Mouse (Mus musculus) large intestine, adult 2 months (tissue): ENCODE results near the gene Nedd9. TPM values are rescaled to one million over a fixed set of nuclear protein-coding genes. Genes with fewer than 3 reads are reported as not detected.
A peak's percentile ranks its signal among the peaks of the same experiment; 100 is the strongest.

Source experiments
- DNase-seq: peaks from one replicate; pipeline ENCODE4 v3.0.0-alpha.2; 2012; ENCODE audit warnings: low read depth, low spot score
- WGBS: fragments of 180-500 bp; shearing (Covaris S2); methylation state at CpG from one replicate; pipeline ENCODE4 v1.1.7; 2018; 5-methylcytosine and 5-hydroxymethylcytosine counted together
- polyA plus RNA-seq: library from polyadenylated mRNA; depleted of rRNA; stranded (reverse); fragments of >200 nt; gene quantifications from 2 replicates; pipeline ENCODE4 v1.2.3, GENCODE M21; 2012

Nedd9 gene
- polyA plus RNA-seq, 1 experiment, result 13.7 TPM

DNA sequence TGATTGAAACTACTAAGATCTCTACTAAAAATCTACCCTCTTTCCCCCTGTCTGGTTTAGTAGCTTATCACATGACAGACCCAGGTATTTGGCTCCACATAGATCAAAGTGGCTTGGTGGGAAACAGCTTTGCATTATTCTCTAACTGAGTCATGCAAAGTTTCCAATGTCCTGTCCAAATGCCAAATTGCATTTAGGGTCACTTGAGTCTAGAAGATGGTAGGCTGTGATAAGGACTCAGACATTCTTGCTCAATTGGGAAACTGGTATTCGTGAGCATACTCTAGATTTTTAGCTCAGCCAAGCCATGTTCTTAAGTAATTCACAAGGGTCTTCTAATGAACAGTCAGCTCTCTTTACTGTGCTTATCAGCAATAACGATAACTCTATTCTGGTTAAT lies 7.5 kb upstream of the Nedd9 start:
- WGBS, result 86% methylated on average over 2 of the region's 2 CpGs
- DNase-seq, result no peak

DNA sequence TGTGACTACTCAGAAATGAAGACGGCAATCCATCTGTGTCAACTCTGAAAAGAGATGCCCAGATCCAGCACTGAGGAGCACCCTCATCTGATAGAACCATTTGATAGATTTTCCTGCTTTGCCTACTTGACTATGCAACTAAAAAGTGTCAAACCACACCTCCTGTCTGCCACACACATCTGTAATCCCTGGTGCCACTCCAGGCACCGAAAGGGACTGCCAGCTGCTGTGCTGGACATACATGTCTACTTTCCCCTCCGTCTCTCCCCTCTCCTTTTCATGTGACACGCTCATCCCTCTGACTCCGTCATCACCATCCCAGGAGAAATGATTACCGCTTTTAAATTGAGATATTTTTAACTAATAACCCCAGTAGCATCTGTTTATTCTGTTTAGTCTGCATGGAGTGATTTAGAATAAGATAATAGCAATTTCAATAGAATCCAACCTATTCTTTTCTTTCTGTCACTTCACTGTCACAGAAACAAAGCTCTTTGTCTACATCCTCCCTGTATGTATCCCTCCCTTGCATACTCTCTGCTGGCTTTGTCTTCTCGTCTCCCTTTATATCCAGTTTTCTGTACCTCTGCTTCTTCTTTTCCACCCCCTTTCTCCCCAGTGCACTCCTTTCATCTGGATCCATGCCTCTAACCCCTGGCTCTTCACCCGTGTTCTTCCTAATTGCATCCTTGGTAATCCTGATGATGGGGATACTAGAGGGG lies 5.0 kb upstream of the Nedd9 start:
- WGBS, result 88% methylated on average over 8 of the region's 8 CpGs

DNA sequence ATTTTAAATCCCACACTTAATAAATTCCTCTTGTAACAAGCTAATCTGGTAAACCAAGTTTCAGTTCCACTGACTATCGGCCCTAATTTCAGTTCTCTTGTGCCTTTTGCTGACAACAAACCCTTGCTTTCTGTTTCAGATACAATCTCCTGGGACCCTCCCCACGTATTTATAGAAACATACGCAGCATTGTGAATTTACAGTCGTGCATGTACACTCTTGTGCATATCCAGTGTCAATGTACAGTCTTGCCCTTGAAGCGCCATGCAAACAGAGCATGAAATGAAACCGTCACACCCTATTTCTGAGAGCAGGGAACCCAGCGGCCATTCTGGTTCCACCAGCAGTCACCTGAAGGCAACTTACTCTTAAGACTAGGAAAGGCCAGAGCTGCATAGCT lies 4.4 kb upstream of the Nedd9 start:
- 63% methylated on average over 7 of the region's 7 CpGs for WGBS
- DNase-seq, result no peak

More for the DNA sequence above, 5.0 kb upstream of the Nedd9 start:
- DNase-seq, result no peak

DNA sequence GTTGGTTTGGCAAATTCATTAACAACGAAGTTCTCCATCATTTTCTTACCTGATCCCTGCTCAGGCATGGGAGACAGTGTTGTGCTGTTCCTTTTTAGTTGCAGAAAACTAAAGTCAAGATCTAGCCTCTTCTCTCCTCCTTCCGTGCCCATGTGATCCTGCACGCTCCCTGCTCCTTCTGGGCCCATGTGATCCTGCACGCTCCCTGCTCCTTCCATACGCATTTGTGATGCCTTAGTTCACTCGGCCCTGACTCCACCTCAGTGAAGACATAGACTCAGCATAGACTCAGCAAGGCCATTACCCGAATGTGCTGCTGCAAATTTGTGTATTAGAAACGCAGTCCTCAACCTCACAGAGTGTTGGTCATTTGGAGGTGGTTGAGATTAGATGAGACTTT lies 3.1 kb upstream of the Nedd9 start:
- 84% methylated on average over 8 of the region's 8 CpGs for WGBS

DNA sequence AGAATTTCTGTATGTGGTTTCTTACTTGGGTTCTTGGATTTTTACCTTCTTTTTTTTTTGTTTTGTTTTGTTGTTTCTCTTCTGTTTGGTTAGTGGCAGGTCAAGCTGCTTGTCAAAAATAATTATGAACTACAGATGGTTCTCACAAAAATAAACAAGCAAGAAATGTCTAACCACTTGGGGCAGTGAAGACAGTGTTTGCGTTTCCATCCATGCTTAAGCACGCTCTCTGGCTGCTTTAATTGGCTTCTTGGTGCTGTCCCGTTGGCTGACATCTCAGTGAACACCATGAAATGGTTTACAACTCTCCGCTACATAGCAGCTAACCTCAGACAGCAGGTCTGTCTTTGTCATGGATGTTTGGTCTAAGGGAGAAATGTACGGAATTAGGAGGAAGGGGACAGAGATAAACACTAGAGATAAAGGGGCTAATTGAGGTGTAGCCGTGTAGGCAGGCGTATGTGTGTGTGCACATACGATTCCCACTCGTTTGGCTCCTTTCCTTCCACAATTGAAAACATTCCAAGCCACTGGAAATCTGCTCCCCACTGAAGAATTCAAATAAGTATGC lies 2.6 kb upstream of the Nedd9 start:
- WGBS, result 68% methylated on average over 9 of the region's 9 CpGs
- DNase-seq, result no peak

More for the DNA sequence above, 3.1 kb upstream of the Nedd9 start:
- DNase-seq, result no peak

DNA sequence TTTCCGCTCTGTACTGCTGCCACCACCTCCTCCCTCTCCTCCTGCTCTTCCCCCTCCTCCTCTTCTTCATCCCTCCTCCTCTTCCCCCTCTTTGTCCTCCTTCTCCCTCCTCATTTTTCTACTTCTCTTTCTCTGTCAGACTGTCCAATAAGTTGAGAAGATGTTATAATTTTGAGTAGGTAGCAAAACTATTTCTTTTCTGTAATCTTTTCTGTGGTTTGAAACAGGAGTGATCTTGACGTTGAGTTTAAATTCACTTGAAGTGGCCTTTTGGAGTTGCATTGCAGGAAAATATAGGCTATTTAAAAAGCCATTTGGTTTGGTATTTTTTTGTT lies 214 bp upstream of the Nedd9 start:
- no peak for DNase-seq
- WGBS, result 76% methylated on average over 2 of the region's 2 CpGs

DNA sequence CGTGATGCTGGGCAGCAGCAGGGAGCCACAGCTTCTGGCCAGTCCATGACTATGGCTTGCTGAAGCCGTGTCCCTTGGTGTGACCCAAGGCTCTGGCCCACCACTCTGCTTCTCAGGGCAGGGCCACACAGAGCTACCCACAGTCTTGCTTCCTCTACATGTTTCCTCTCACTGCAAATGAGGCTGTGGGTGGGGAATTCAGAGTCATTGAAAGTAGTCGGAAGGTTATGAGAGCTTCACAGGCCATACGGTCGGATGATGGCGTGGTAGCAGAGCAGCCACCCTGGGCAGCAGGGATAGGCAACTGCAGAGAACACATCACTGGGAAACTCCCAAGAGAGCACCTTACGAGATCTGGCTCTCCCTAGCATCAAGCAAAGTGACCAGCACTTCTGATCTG lies 3.2 kb downstream of the Nedd9 start:
- 87% methylated on average over 7 of the region's 7 CpGs for WGBS
- no peak for DNase-seq

DNA sequence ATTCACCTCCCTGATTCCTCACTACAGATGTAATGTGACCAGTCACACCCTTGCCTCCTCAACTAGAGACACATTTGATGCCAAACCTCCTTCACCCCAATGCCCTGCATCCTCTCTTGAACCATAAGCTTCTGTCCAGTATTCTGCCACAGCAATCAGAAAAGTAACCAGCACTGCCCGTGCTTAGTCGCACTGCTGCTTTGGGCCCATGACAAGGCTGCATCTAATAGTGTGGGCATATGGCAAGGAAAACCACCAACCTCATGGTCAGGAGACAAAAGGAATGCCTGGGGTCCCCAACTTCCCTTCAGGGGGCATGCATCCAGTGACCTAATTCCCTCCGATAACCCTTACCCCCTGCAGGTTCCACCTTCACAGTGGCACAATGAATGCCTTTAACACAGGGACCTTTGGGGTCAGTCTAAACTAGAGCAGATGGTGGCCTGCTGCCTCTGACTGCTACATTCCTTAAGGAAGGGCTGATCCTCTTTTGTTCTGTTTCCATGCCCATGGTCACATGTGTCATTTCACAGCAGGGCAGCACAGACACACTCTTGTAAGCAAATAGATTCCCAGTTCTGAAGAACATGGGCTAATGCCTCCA lies 4.7 kb downstream of the Nedd9 start:
- no peak for DNase-seq
- 93% methylated on average over 3 of the region's 3 CpGs for WGBS

DNA sequence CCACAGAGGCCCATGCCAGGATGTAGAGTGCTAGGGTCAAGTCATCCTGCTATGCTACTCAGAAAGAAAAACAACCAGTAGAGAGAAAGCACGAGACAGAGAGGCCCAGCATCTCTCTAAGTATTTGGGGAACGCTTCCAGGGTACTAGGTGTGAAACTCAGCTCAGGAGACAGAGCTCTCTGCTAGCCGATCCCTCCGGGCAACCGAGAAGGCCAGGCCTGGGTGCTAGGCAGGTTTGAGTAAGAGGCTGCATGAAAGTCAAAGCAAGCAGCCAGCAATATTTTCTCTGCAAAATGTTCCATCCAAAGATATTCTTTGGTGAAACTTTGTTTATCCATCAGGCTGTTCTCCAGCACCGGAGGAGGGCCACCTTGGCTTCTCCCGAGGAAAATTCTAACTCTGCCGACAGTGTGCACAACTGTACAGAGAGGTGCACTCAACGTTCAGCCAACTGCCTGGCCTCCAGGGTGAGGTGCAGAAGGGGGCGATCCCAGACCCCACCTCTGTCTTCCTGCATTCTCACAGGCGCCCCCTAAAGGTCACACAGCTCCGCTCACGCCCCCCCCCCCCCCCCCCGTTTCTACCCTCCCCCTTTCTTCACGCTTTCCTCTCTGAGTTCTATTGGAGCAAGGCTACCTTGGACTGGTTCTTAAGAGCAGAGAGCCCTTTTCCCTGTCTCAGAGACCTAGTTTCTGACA lies 7.3 kb downstream of the Nedd9 start:
- 74% methylated on average over 13 of the region's 15 CpGs for WGBS
- DNase-seq, result no peak

DNA sequence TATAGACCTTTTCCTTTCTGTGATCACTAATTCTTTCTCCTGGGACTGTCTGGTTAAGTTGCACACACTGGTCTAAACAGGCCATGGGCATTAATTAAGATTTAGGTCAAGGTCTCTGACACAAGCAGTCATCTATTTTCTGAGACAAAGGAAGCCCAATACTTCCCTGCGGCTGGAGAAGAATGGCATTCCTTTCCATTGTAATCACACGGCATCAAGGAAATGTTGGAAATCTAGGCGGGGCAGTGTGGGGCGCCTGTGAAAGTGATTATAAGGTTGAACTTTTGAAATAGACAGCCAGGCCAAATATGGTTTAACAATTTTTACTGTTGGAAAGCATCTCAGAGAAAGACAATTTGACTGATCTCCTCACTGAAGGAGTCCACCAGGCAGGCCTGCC lies 10.9 kb downstream of the Nedd9 start:
- 30% methylated on average over 4 of the region's 4 CpGs for WGBS
- DNase-seq, result no peak

DNA sequence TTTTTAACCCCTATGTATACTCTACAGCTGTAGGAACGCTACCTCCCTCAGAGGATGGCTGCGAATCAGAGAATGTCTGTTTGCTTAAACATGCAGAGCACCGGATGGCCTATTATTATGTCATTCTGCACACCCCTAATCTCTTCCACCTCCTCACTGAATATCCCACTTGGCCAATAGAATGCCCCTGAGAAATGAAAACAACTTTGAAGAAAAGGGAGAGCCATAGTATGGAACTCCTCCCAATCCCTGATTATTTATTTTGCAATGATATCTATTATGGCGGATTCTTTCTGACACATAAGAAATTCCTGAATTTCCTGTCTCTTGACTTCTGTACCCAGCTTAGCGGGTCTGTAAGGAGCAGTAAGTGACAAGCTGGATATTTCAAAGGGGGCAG lies 12.8 kb downstream of the Nedd9 start:
- no peak for DNase-seq

DNA sequence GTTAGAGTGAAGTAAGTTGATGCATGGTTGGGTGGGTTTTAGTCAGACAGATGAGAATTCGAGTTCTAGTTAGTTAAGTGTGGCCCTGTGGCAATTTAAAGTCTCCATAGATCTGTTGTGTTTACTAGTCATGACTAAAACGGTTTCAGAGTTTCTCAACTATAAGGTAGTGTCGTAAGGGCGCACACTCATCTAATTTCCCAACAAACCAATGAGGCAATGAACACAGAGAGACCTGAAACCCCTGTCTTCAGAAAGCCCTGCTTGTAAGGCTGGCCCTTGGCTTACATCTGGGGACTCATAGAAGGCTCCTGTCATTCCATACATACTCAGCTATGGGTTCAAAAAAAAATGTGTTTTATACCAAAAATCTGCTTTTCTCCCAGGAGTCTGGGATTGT lies 13.7 kb downstream of the Nedd9 start:
- no peak for DNase-seq
- WGBS, result 82% methylated on average over 4 of the region's 4 CpGs

More for the DNA sequence above, 12.8 kb downstream of the Nedd9 start:
- 89% methylated on average over 5 of the region's 5 CpGs for WGBS

DNA sequence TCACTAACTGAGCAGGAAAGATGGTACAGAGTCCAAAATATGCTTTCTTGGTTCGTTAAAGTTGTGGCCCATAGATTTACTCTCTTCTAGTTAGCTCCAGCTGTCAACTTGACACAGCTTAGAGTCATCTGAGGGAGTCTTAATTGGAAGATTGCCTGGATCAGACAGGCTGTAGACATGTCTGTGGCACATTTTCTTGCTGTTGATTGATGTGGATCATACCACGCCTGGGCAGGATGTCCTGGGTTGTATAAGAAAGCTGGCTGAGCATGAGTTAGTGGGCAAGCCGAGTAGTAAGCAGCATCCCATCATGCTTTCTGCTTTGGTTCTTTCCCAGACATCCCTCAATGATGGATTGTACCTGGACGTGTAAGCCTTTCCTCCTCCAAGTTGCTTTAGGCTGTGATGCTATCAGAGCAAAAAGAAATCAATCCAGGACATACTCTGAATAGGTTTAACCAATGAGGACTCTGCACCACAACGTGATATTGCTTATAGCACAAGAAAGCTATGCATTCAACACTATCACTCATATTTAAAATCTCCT lies 14.2 kb downstream of the Nedd9 start:
- DNase-seq, result no peak
- 79% methylated on average over 5 of the region's 5 CpGs for WGBS

DNA sequence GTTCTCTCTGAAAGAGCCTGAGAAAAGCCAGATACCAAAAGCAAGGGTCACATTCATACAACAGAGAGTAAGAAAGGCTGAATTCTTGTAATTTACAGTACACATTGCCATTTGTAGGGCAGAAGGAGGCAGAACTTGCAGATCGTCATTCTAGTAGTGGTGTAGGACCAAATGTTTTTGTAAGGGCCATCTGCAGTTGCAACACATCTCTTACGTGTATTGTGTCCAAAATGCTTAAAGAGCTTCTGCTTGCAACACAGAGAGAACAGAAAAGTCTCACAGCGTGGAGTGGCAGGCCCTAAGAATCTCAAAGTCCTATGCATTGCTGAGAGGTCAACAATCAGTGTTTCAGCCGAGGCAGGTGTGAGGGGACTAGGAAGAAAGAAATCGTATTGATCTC lies 18.9 kb downstream of the Nedd9 start:
- WGBS, result 84% methylated on average over 5 of the region's 5 CpGs
- no peak for DNase-seq

DNA sequence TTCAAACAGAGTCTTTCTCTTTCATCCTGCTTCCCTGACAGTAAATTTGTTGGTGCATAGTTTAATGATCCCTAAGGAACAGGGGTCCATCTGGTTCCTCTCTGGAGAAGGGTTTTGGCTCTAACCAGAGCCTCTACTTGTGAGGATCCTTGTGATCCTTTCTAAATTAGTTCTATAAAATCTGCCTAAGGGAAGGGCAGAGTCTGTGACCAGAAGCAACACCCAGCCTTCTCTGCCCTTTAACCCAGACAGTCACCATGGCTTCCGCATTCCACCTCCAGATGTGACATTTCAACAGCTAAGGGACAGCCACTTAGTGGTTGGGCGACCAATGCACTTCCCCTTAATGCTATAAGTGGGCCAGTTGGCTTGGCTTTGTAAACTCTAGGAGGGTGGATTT lies 20.1 kb downstream of the Nedd9 start:
- DNase-seq, result peak; percentile 46
- 39% methylated on average over 2 of the region's 2 CpGs for WGBS

DNA sequence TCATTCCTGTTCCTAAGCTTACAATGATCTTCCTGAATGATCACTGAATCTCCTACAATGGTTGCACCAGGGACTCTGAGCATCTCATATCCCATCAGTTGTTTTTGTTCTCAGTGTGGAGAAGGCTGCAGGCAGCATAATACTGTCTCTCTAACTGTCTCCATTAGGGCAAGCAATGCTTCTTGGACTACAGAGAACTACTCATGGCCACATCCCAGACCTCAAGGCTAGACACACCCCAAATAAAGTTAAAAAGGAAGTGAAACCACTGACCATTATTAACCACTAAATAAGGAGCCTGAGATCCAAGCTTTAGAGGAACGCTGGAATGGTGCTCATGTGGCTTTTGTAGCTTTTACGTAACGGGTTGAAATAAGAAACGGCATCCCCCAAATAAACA lies 20.5 kb downstream of the Nedd9 start:
- 64% methylated on average over 4 of the region's 4 CpGs for WGBS
- DNase-seq, result no peak

DNA sequence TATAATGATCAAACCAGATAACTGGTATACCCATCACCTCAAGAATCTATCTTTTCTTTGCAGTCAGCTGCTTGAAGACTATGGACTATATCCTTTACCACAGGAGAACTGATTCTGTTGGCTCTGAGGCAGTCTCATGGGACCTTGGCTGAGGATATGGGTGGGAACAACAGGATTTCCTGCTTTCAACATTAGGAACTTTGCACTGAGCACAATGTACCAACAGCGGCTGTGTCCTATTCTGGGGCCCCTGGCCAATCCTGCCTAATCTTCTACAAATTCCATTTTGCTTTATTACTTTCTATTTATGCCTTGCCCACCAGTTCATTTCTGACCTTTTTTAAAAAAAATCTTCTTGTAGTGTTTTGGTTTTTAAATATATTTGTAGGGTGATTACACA lies 21.0 kb downstream of the Nedd9 start:
- no peak for DNase-seq
- 47% methylated on average over 1 of the region's 1 CpGs for WGBS

DNA sequence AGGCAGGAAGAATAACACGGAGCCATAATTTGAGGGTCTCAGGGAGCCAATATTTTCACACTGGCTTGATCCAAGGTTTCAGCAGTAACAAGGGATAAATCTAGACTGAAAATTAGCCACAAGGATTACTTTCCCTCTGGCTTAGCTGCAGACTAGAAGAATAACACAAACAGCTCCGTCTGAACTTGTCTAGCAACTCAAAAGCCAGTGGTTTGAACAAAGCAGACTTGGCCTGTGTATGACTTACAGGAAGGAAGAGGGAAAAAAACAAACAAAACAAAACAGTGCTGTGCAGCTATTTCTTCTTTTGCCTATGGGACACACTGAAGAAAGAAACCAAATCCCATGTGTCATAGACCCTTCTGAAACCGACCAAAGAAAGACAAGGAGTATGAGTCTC lies 25.7 kb downstream of the Nedd9 start:
- 67% methylated on average over 3 of the region's 3 CpGs for WGBS
- no peak for DNase-seq

DNA sequence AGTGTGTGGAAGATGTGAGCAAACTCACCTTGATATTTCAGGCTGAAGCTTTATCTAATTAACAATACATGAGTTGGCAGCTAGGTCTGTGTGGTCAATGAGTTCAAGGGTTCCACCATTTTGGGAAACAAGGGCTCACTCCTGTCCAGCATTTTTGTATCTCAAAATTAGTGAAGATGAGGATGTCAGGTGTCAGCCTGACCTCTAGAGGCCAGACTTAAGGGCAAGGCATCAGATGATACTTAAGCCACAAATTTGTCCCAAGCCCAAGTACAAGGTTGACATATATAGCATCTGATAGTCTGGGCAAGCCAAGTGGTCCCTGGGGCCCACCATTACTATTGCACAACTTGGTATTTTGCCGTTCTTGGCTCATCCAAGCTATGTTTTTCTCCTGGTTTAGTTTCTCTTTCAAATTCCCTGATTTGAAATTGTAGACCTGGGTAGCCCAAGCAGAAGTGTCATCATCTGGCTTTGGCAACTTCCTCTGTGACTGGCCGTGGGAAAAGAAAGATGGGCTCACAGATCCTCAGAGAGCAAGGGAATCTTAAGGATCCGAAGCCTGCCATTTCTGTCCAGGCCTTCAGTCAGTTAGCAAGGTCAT lies 27.4 kb downstream of the Nedd9 start:
- WGBS, result 82% methylated on average over 3 of the region's 3 CpGs
- no peak for DNase-seq

DNA sequence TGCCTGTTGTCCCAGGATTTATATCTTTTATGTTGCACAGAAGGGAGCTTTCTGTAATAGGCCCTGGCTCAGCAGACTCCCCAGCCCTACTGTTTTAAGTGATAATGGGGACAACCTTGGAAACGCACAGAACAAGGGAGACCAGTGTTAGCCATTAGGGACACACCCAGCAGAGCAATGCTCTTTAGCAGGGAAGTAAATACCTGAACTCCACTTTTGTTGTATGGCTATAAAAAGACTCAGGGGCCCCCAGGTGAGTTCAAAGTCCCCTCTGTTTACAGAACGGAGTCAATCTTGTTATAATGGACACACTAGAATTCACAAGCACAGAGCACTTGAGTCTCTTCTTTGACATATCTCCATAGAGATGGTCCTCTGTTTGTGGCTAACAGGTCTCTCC lies 28.5 kb downstream of the Nedd9 start:
- 26% methylated on average over 2 of the region's 2 CpGs for WGBS
- DNase-seq, result no peak
